Mouse (Mus musculus): ENCODE measurements around the gene Morn3.

DNA sequence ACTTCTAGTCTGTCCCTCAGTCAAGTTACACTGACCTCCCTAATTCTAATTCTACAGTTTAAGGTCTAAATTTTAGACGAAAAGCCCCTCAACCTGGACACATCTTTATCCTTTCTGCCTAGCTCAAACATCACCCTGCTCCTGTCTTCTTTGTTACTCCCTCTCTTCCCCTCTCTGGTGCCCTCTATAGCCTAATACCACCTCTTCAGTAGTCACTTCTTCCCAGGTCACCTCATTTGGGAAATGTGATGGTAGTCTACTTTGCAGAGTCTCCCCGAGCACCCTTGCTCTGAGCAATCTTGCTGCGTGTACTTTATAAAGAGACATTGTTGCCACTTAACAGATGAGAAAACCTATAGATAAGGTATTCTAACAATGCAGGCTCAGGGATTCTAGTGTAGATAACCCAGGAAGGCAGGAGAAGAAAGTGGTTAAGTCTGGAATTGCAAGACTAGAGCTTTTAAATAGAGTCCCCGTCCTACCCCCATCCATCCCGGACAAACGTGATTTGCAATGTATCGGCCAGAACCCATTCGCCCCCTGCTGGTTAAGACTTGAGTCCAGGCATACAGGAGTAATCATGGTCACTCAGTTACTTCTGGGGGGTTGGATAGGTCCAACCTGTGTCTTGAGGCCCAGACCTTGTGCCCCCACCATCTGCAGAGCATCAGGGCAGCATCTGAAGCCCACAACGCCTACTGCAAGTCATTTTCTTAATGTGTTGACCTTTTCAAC, 1.1 kb downstream of the Morn3 start:
- TF ChIP-seq CTCF (IDR thresholded peaks at IDR 0.05; ENCODE audit: low read depth) = peak; percentile 85
- no peak for TF ChIP-seq EP300 (IDR thresholded peaks at IDR 0.05; ENCODE audit: low read depth)
